Mouse (Mus musculus) ovary, postnatal 10 days (tissue): ENCODE results near the gene Stard9.
"Not testable (repeated sequence)": the region's sequence is repeated elsewhere in the genome, so short reads cannot be mapped to it uniquely, and the experiment has no call there.

ENCODE experiments used
- DNase-seq: peaks from one replicate; pipeline ENCODE4 v3.0.0; 2022; ENCODE audit warnings: low spot score

Stard9 gene

DNA sequence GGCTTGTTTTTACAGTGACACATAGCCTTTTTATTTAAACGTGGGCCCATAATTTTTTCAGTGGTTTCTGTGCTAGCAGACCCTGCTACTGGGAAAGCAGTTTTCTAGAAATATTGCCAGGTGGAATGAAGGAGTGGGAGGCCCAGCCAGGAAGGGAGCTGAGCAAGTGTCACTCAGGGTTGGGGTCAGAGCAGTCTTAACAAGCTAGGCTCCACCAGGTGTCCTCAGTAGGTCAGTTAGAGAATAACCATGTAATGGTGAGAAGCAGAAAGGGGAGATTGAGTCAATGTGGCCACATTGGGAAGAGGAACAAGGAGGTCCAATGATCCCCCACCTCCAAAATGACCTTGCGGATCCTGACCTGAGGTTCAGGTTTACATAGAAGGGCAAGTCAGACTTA is 25.8 kb downstream of the Stard9 start:
- no peak for DNase-seq

DNA sequence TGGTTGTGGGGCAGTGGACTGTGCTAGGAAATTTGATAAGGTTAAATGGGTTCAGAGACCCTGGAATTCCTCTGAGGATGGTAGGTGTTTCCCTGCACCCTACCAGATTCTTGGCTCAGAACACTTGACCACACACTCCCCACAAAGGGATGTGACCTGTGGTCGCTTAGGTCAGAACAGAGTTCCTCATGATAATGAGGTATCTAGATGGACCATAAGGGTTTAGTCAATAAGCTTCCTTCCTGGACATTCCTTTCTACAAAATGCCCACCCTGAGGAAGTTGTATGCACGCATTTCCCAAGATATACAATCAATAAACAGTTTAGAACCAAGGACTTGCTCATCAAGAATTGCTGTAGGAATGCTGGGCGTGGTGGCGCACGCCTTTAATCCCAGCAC is 27.0 kb downstream of the Stard9 start:
- no peak for DNase-seq

DNA sequence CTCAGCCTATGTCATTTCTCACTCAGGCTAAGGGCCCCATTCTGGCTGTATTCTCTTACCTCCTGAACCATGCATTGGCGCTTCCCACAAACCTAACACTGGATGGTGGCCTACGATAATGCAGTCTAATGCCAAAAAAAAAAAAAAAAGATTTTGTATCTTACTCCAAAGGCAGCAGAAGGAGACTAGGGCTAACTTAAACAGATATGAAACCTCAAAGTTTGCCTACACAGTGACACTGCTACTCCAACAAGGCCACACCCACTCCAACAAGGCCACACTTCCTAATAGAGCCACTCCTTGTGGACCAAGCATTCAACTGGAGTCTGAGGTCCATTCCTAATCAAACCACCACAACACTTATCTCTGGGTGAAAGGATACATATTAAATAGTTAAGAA is 27.8 kb downstream of the Stard9 start:
- DNase-seq = no peak

DNA sequence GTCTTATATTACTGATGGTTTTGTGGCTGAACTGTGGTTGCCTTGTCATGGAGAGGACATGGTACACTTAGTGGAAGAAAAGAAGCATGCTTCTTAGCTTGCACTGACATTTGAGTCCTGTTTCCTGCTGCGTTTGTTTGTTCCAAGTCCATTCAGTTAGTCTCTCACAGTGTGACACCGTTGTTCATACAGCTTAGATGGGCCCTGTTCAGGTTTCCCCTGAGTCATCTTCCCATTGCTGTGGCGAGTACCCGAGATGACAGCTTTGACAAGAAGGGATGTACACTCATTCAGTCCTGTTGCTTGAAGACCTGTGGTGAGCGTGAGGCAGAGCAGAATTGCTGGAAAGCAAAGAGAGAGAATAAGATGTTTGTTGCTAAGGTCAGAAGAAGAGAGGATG is 29.6 kb downstream of the Stard9 start:
- DNase-seq = no peak

DNA sequence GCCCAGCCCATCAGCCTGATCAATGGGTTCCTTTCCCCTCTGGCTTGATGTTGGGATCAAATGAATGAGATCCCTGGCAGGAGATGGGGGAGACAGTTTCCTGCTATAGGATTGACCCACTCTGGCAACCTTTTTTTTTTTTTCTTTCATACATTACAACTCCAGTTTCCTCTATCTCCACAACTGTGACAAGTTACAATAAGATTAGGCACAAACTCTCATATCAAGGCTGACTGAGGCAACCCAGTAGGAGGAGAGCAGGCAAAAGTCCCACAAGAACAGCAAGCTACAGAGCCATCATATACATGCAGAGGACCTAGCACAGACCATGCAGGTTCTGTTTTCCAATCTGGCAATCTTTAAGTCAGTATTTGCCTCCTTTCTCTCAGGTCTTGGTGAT is 30.4 kb downstream of the Stard9 start:
- DNase-seq = no peak

DNA sequence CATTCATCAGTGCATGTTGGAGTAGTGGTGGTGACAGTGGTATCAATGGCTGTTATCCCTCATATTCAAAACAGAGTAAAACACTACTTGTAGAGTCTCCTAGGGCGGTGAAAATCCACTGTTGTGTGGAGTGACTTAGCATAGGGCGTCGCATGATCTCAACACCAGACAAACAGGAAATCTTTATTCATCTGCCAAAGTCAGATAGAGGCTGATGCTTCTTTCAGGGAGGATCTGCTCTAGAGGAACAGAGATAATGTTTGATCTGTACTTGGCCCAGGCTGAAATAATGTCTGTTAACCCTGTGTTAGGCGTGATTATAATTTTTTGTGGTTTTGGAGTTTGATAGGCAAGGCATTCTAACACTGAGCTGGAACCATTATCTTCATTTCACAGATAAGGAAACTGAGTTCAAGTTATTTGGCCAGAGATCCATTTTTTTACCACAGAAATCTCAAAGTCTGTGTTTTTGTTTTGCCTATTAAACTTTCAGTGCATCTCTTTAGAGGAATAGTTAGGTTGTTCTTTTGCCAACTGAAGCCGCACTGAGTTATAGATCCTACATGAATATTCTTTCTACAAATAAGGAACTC is 31.7 kb downstream of the Stard9 start:
- DNase-seq = no peak

DNA sequence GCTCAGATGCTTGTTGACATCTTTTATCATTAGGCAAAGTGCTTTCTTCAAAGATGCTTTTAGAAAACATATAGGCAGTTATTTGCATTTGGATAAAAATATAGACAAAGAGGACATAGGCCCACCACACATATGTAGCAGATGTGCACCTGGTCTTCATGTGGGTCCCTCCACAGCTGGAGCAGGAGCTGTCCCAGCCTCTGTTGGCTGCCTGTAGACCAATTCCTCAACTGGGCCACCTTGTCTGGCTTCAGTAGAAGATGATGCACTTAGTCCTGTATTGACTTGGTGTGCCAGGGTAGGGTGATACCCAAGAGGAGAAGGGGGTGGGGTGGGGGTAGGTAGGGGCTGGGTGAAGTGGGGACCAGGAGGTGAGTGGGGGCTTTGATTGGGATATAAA is 33.8 kb downstream of the Stard9 start:
- no peak for DNase-seq

DNA sequence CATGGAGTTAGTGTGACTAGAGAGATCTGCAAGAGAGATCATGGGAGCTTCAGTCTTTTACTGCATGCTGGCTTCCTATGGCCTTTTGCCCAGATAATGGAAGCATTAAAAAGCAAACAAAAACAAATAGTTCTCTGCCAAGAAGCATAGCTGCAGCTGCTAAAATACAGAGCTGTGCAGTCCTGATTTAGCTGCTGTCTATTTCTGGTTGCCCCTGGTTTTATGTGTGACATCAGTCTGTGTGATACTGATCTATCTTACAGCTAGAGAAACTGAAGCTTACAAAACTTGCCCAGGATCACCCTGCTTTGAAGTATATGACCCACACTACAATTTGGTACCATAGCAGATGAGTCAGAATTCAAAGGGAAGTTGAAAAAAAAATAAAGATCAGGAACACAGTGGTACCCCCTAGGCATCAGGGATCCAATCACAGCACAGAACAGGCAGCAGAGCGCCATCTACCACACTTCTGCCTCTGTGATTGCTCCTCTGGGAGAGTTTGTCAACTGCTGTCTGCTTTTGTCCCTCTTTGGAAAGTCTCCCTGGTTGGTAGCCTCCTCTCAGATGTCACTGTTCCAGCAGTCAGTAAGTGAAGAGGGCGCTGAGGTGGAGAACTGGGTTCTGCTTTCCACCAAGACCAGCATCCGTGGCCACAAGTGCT is 34.7 kb downstream of the Stard9 start:
- no peak for DNase-seq

DNA sequence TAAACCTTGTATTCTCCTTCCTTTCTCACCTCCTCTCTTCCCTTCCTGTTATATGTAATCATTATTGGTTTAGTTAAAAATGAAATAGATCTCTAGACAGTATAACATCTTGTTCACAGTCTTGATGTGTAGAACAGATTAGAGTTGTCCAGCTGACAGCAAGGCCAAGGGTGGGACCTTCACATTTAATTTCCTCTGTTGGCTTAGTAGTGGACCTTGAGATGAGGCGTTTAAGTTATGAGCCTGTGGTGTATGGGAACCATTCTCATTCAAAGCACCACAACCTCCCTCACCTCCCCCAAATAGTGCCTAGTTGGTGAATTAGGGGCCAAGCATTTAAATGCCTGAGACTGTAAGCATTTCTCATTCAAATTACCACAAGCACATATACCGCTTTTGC is 38.5 kb downstream of the Stard9 start:
- no peak for DNase-seq

DNA sequence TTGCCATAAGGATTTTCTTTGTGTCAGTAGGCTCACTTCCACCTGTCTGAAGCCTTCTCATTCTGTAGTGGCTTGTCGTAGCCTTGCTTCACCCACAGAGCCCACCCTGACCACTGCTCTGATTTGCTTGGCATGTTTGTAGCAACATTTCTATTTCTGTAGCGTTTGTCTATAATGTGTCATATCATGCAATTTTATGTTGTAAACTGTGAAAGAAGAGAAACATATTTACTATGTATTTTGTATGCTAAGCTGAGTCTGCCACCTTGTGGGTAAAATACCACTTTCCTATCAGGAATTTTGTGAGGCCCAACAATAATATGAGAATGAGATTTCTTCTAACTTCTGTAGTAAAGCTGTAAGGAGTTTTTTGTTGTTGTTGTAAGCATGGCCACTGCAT is 41.3 kb downstream of the Stard9 start:
- no peak for DNase-seq

DNA sequence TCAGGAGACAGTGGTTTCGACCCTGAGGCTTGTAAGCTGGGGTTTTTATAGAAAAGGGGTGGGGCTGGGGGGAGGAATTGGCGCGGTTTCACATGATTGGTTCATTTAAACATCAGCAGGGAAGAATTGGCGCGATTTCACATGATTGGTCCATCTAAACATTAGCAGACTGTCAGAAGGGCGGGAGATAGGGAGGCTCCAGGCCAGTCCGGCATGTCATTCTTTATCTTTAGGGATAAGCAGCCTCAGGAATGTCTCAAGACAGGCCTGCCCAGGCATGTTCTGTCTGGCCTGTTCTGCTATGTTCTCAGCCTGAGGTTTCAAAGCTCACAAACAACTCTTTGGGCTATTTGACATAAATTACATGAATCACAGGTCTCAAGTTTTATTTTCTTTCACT is 52.2 kb downstream of the Stard9 start:
- not testable (repeated sequence) for DNase-seq

DNA sequence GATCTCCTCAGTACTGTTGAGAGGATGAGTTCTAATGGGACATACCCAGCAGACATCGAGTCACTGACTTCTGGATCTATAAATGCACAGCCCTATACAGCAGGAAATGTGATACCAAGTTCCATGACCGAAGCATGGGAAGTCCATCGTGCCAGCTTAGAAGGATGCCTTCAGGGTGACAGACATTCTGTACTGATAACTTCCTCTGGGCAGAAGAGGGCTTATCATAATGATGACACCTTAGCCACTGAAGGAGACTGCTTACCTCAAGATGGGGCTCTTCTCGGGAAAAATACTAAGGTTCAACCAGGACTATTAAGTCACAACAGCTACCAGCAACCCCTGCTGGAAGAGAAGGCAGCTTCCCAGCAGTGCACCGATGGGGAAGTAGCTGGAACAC is 68.8 kb downstream of the Stard9 start:
- no peak for DNase-seq

DNA sequence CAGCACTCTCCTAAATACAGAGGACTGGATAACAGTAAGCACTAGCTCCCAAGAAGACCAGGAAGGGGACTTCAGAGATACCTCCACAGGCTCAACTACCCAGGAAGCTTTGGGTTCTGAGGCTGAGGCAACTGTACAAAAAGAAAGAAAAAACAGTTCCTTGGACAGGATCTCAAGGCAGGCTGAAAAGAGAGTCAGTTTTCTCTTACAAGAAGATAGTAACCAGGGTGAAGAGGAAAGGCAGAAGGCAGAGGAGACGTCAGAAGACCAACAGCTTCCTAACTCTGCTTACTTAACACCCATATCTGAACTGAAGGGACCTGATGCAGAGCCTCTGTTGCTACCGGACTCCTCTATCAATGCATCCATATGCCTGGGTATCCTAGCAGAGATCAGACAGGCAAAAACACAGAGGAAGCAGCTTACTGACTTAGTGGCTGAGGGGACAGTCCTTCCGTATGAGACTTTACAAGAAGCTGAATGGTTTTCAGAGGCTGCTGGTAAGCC is 71.5 kb downstream of the Stard9 start:
- DNase-seq = no peak

DNA sequence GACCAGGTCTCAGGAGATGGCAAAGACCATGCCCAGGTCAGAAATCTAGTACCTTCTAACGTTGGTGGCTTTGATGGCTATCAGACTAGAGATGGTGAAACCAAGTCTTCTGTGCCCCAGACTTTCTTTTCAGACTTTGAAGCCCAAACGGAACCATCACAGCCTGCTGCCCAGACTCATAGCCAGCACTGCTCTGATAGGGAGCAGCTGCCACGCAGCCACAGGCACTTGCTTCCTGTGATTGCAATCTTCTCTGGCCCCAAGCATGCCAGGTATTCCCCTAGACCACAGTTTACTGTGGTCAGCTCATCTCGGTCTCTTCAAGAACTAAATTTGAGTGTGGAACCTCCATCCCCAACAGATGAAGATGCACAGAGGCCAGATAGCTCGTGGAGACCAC is 73.8 kb downstream of the Stard9 start:
- no peak for DNase-seq

DNA sequence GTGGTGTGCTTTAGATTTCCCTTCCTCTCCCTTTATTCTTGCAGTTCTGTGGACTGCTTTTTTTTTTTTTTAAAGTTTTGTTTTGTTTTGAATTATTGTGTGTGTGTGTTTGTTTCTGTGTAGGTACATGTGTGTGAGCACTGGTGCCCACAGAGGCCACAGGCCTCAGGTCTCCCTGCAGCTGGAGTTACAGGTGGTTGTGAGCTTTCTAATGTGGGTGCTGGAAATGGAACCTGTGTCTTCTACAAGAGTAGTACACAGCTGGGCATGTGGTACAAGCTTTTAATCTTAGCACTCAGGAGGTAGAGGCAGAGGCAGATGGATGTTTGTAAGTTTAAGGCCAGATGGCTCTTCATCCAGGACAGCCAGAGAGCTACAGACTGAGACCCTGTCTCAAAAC is 78.1 kb downstream of the Stard9 start:
- DNase-seq = no peak

DNA sequence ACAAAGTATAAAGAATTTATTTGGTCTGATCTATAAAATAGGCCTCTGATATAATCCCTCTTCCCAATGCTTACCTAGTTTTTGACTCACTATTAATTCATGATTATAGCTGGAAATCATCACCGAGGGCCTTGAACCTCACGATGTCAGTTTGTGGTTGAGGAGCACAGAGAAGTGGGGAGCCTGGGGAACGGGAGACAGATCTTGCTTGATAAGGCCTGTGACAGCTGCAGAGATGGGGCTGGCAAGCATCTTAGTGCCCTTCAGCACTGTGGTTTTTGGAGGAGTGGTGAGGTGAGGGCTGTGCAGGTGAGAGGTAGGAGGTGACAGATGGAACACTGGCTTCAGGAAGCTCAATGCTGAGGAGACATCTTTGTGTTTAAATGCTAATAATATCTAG is 81.2 kb downstream of the Stard9 start:
- DNase-seq = no peak

DNA sequence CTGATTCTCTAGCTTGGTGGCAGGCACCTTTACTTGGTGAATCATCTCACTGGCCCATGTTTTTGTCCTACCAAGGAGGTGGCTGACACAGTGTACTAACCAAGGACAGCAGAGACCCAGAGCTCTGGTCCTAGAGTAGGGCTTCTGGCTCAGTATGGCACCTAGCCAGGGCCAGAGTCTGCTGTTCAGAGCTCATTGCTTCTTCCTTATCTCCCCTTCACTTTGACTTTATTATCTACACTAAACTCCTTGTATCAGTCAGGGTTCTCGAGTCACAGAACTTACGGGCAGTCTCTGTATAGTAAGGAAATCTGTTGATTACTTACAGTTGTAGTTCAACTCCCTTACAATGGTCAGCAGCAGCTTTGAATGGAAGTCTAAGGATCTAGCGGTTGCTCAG is 82.0 kb downstream of the Stard9 start:
- DNase-seq = no peak

DNA sequence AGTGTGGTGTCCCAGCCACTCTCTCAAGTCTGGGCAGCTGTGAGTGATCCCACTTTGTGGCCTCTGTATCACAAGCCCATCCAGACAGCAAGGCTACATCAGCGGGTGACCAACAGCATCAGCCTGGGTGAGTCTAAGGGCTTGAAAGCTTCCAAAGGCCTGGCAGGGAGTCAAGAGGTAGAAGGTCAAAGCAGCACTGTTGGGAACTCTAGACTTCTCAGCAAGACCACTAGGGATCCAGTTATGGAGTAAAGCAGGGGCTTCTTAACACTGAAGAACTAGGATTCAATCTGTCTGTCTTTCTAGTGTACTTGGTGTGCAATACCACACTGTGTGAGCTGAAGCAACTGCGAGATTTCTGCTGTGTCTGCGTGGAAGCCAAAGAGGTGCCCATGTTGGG is 84.5 kb downstream of the Stard9 start:
- DNase-seq = no peak

DNA sequence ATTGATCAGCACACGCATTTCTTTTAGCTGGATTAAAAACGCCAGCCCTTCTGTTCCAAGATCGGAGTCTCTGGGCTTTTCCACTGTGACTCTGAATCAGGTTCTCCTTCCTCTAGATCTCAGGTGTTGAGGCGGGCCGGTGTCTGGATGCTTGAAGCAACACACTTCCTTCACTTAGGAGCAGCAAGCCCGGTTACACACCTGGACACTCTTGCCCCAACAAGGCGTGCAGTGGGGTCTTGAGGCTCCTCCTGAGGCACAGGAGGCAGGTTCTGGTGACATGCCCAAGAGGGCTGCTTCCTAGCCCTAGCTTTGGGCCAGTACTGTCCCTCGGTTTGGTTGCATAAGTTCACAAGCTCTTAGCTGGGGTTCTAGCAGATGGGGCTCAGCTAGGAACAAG is 89.6 kb downstream of the Stard9 start:
- no peak for DNase-seq

DNA sequence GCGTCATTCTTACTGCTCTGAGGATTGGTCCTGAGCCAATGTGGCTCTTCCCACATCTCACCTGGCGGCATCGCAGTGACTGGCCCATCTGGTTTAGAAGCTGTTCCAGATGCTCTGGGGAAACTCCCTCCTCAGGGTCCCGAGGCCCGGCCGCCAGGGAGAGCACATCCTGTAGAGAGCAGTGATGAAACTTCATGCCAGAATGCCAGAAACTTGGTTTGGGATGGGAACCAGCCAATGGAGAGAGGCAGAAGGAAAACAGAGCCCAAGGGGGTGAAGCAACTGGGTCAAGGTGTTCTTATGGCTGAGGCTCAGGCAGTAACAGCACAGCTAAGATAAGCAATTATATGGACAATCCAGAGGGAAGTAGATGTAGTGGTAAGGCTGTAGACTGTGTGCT is 91.9 kb downstream of the Stard9 start:
- DNase-seq = no peak

DNA sequence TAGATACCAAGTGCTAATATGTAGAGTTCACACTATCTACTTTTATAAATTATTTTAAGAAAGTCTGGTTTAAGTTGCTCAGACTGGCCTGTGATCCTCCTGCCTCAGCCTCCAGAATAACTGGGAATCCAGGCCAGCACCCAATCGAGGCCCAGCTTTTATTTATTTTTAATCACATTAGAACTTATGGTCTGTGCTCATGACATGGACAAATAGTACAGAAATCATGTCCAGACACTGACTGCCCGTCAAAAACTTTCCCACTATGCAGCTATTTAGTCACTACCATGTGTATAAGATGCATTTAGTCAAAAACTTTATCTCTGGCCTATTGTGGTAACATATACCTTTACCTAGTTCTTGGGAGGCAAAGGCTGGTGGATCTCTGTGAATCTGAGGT is 93.0 kb downstream of the Stard9 start:
- DNase-seq = no peak

DNA sequence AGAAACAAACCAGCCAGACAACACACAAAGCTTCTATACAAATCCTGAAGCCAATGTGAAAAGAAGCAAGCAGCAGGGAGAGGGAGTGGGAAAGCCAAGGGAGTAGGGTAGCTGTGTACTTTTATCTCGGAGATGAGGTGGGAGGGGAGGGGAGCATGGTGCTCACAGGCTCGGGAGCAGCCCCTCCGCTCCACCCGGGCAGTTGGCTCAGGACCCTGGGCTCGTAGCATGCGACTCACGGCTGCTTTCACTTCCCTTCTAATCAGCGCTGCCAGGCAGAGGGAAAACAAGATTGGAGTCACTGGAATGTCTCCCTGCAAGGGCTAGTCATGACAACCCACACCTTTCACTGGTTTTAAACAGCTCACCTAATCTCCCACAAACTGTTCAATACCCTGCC is 93.6 kb downstream of the Stard9 start:
- no peak for DNase-seq

DNA sequence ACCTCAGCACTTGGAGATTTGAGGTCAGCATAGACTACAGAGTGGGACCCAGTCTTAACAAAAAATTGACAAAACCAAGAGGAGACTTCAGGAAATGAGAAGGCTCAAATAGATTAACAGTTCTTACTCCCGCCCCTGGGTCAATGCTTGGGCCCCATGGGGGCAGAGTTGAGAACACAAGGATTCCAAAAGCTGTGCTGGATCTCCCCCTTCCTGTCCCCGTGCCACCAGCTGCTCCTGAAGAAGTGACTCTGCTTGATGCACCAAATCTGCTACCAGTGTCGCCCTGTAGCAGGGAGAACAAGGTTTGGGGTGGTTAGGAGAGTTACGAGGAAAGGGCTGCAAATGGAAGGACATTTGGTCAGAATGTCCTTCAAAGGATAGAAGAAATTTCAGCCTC is 94.7 kb downstream of the Stard9 start:
- no peak for DNase-seq

DNA sequence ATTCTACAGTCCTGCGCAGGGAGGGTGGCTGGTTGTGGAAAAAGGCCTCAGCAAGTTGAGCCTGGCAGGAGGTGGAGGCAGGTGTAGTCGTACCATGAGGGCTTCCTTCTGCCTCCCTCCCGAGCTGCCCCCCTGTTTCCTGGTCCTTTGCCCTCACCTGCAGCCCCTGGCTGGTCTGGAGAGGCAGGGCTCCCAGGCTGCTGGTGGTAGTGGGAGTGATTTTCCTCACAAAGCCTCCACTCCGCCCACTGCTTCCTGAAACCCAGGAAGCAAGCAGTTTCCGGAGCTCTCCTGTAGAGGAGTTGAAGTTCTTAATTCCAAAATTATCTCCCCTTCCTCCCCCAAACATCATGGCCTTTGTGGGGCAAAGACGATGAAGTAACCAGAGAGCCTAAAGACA is 95.3 kb downstream of the Stard9 start:
- no peak for DNase-seq
